Mouse (Mus musculus) myocyte (in vitro differentiated cells): ENCODE measurements around the gene Dnase1l2.

Experiments used
- MYOG ChIP-seq, 3 experiments: IDR thresholded peaks; one replicate each; pipeline ENCODE4 v1.6.1; 2011; ENCODE audit warnings: control low read depth in 2 of 3, low read depth in 2 of 3, mild to moderate bottlenecking in 2 of 3; ENCODE audit not compliant: insufficient read length in 2 of 3, control insufficient read depth in 1 of 3, insufficient read depth in 1 of 3
- POLR2A ChIP-seq: IDR thresholded peaks from one replicate; pipeline ENCODE4 v1.6.1; 2011; ENCODE audit warnings: low read depth, mild to moderate bottlenecking, control low read depth, moderate library complexity; ENCODE audit not compliant: insufficient read length
- USF1 ChIP-seq: IDR thresholded peaks from one replicate; pipeline ENCODE4 v1.6.1; 2011; ENCODE audit warnings: low read depth, mild to moderate bottlenecking, control low read depth, moderate library complexity

DNA sequence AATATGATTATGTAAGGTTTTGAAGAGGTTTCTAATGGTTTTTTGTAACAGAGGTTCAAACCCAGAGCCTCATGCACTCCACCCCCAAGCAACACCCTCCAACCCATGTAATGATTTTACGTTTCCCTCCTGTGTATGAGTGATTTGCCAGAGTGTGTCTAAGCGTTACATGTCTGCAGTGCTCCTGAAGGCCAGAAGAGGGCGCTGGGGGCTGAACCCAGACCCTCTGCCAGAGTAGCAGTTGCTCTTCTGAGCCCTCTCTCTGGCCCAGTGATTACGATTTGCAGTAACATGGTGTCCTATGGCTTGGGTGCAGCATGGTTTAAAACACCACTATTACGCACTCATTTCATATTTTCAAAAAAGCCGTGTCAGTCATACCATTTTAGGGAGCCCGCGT is 51.8 kb downstream of the Dnase1l2 start:
- TF ChIP-seq POLR2A: no peak
- no peak for TF ChIP-seq USF1
- no peak for TF ChIP-seq MYOG (IDR thresholded peaks at IDR 0.05; ENCODE audit: control insufficient read depth in 1 of 3, insufficient read depth in 1 of 3, insufficient read length in 2 of 3, low read depth in 2 of 3)
